Mouse (Mus musculus) olfactory bulb, adult 2 months (tissue): Measurements from ENCODE around the gene Mrpl44. TPM values are rescaled to one million over a fixed set of nuclear protein-coding genes. Genes with fewer than 3 reads are reported as not detected.

ENCODE experiments used
- H3K27ac ChIP-seq: fragments of 200-500 bp; 2 replicates; pipeline ENCODE4 v1.5.1; 2012; ENCODE audit warnings: low read depth, low read length; ENCODE audit not compliant: insufficient read depth
- H3K4me1 ChIP-seq: fragments of 200-500 bp; 2 replicates; pipeline ENCODE4 v1.6.1; 2012; ENCODE audit warnings: low read length; ENCODE audit not compliant: control insufficient read depth, insufficient read depth
- H3K4me3 ChIP-seq: fragments of 200-500 bp; 2 replicates; pipeline ENCODE4 v1.5.1; 2012; ENCODE audit warnings: mild to moderate bottlenecking, low read depth, low read length, moderate library complexity; ENCODE audit not compliant: insufficient read depth
- CTCF ChIP-seq: fragments of 200-500 bp; IDR thresholded peaks from 2 replicates; pipeline ENCODE4 v1.5.1; 2012; ENCODE audit warnings: low read depth, mild to moderate bottlenecking, low read length, moderate library complexity; ENCODE audit not compliant: insufficient read depth
- POLR2A ChIP-seq: fragments of 200-500 bp; IDR thresholded peaks from 2 replicates; pipeline ENCODE4 v1.6.1; 2012; ENCODE audit warnings: mild to moderate bottlenecking, low read depth, low read length, moderate library complexity; ENCODE audit not compliant: insufficient read depth
- WGBS: fragments of 180-500 bp; shearing (Covaris S2); methylation state at CpG from one replicate; pipeline ENCODE4 v1.1.7; 2018; 5-methylcytosine and 5-hydroxymethylcytosine counted together
- polyA plus RNA-seq: library from polyadenylated mRNA; stranded (reverse); fragments of >200 nt; gene quantifications from 2 replicates; pipeline ENCODE4 v1.2.4, GENCODE M21; 2012; ENCODE audit warnings: low replicate concordance; ENCODE audit not compliant: missing spikeins, insufficient read depth, insufficient read length

The Mrpl44 gene
- polyA plus RNA-seq, 1 experiment, result not detected

- no peak overlapping the region for H3K27ac ChIP-seq
- TF ChIP-seq POLR2A (no peak), CTCF (no peak)
- H3K4me3 ChIP-seq, result peak overlapping the region; percentile 66
- H3K4me1 ChIP-seq, result peaks cover 17% of the 10 kb centered on the region
- 3% methylated on average over 11 of the region's 11 CpGs for WGBS
Measured at GRCm38 (mm10) chr1:79760656-79761055, 15.2 kb upstream of the Mrpl44 start.

GRCm38 (mm10) chr1:79761106-79761916 is 14.5 kb upstream of the Mrpl44 start:
- TF ChIP-seq POLR2A (peak; percentile 82; the same call in 1 of the 2 replicates), CTCF (no peak)
- peak overlapping the region; percentile 34 for H3K27ac ChIP-seq
- H3K4me1 ChIP-seq, result peaks cover 17% of the 10 kb centered on the region
- peak overlapping the region; percentile 66 for H3K4me3 ChIP-seq
- WGBS, result under 1% methylated on average over 65 of the region's 65 CpGs

GRCm38 (mm10) chr1:79761917-79762271 is 13.9 kb upstream of the Mrpl44 start:
- TF ChIP-seq POLR2A (no peak), CTCF (no peak)
- H3K4me3 ChIP-seq, result peak overlapping the region; percentile 66
- no peak overlapping the region for H3K27ac ChIP-seq
- H3K4me1 ChIP-seq, result peaks cover 16% of the 10 kb centered on the region
- under 1% methylated on average over 6 of the region's 6 CpGs for WGBS

- TF ChIP-seq CTCF (no peak), POLR2A (no peak)
- Histone ChIP-seq H3K4me3 (no peak overlapping the region), H3K27ac (no peak overlapping the region), H3K4me1 (peaks cover 12% of the 10 kb centered on the region)
- WGBS, result 52% methylated on average over 16 of the region's 16 CpGs
Measured at GRCm38 (mm10) chr1:79762282-79763250, 13.3 kb upstream of the Mrpl44 start.

GRCm38 (mm10) chr1:79764031-79764430 is 11.8 kb upstream of the Mrpl44 start:
- TF ChIP-seq CTCF (no peak), POLR2A (no peak)

GRCm38 (mm10) chr1:79764483-79764882 is 11.3 kb upstream of the Mrpl44 start:
- 98% methylated on average over 1 of the region's 1 CpGs for WGBS
- TF ChIP-seq POLR2A (no peak), CTCF (no peak)
- no peak overlapping the region for H3K27ac ChIP-seq
- H3K4me1 ChIP-seq, result peaks cover 9% of the 10 kb centered on the region
- H3K4me3 ChIP-seq, result no peak overlapping the region

More at GRCm38 (mm10) chr1:79764031-79764430, 11.8 kb upstream of the Mrpl44 start:
- Histone ChIP-seq H3K4me1 (peaks cover 9% of the 10 kb centered on the region), H3K27ac (no peak overlapping the region), H3K4me3 (no peak overlapping the region)
- 85% methylated on average over 2 of the region's 2 CpGs for WGBS

GRCm38 (mm10) chr1:79768231-79768630 is 7.6 kb upstream of the Mrpl44 start:
- no peak overlapping the region for H3K4me3 ChIP-seq
- WGBS, result 49% methylated on average over 1 of the region's 1 CpGs
- H3K27ac ChIP-seq, result no peak overlapping the region
- H3K4me1 ChIP-seq, result no peaks in the 10 kb centered on the region
- TF ChIP-seq CTCF (no peak), POLR2A (no peak)

- TF ChIP-seq CTCF, result no peak
- TF ChIP-seq POLR2A, result no peak
- Histone ChIP-seq H3K4me1 (peaks cover 5% of the 10 kb centered on the region), H3K27ac (no peak overlapping the region), H3K4me3 (no peak overlapping the region)
- WGBS, result 79% methylated on average over 4 of the region's 4 CpGs
Measured at GRCm38 (mm10) chr1:79774164-79774780, 1.5 kb upstream of the Mrpl44 start.
